Mouse (Mus musculus) G1E (cell line): ENCODE data around the gene Olfr799.

ENCODE experiments used
- CTCF ChIP-seq: IDR thresholded peaks from 2 replicates; pipeline ENCODE4 v1.5.1; 2012; ENCODE audit warnings: low read depth, low read length, inconsistent platforms, mixed read lengths
- GATA1 ChIP-seq: IDR thresholded peaks from 2 replicates; pipeline ENCODE4 v1.6.1; 2012; ENCODE audit warnings: borderline replicate concordance, low read length, inconsistent platforms, mixed read lengths
- POLR2AphosphoS5 ChIP-seq: IDR thresholded peaks from 2 replicates; pipeline ENCODE4 v1.6.1; 2012; ENCODE audit warnings: low read depth, low read length, inconsistent platforms; ENCODE audit not compliant: insufficient replicate concordance
- TAL1 ChIP-seq: conservative IDR thresholded peaks from 2 replicates; pipeline ENCODE4 v1.6.1; 2012; ENCODE audit warnings: low read depth, low read length, inconsistent platforms, mixed read lengths

- TF ChIP-seq CTCF (no peak), TAL1 (no peak), GATA1 (no peak), POLR2AphosphoS5 (no peak)
Measured at GRCm38 (mm10) chr10:129623251-129623650, 14.0 kb upstream of the Olfr799 start.
